Comparison of ENCODE assay signal across 17 mouse cellular contexts in genomic region chr11:102288913-102289312, GRCm38 (mm10). TPM values are rescaled to one million over a fixed set of nuclear protein-coding genes. Genes with fewer than 3 reads are reported as not detected.
DNase-seq lines count a peak whose midpoint lies in the region; ATAC-seq and TF ChIP-seq lines count a peak whose summit lies in the region.
"Had no signal": no experiment of that assay in that cellular context is flagged by ENCODE, and none has a peak within 500 bp of the region (broad histone marks: within the 10 kb centered on the region; RNA-seq: fewer than 3 reads in every experiment).

No protein-coding gene starts in this region.

- peak overlapping the region; percentile 9; the same call in 1 of the 2 replicates for H3K9ac ChIP-seq in hindbrain, embryonic 13.5 days
- H3K9ac ChIP-seq: heart, embryonic 12.5 days had no signal

- H3K36me3 ChIP-seq in hindbrain, embryonic 13.5 days, result peaks cover 67% of the 10 kb centered on the region
- H3K36me3 ChIP-seq in hindbrain, embryonic 10.5 days, result peaks cover 72% of the 10 kb centered on the region
- peaks cover 15% of the 10 kb centered on the region for H3K36me3 ChIP-seq in myocyte (ENCODE audit: control insufficient read depth, insufficient read depth)

- TF ChIP-seq CTCF in cerebellum, adult 2 months (IDR thresholded peaks at IDR 0.05; ENCODE audit: borderline replicate concordance, insufficient read depth, low read depth, low read length), result no peak
- no peak for TF ChIP-seq CTCF in lung, adult 2 months (IDR thresholded peaks at IDR 0.05; ENCODE audit: insufficient read depth, low read length)
- no peak for TF ChIP-seq CTCF in left cerebral cortex, adult 2 months (IDR thresholded peaks at IDR 0.05)

- no peaks in the 10 kb centered on the region for H3K4me1 ChIP-seq in cerebellum, adult 2 months (ENCODE audit: control insufficient read depth, insufficient read depth, low read length)
- H3K4me1 ChIP-seq in hindbrain, embryonic 13.5 days (replicated peaks), result peaks cover 36% of the 10 kb centered on the region
- peaks cover 37% of the 10 kb centered on the region for H3K4me1 ChIP-seq in hindbrain, embryonic 10.5 days (replicated peaks)
- 0 out of 2 replicates have a peak, but pooled peaks cover 4% of the 10 kb centered on the region for H3K4me1 ChIP-seq in lung, adult 2 months (ENCODE audit: control insufficient read depth, insufficient read depth, low read length)

- no peak overlapping the region for H3K4me3 ChIP-seq in cerebellum, adult 2 months (replicated peaks; ENCODE audit: insufficient read depth, low read depth, low read length)
- no peak overlapping the region for H3K4me3 ChIP-seq in hindbrain, embryonic 13.5 days
- no peak overlapping the region for H3K4me3 ChIP-seq in hindbrain, embryonic 10.5 days
- no peak overlapping the region for H3K4me3 ChIP-seq in lung, adult 2 months (replicated peaks; ENCODE audit: extremely low read depth, low read depth, low read length)
- H3K4me3 ChIP-seq in myocyte, result no peak overlapping the region
- H3K4me3 ChIP-seq in left cerebral cortex, adult 2 months, result no peak overlapping the region
- H3K4me3 ChIP-seq: heart, embryonic 12.5 days had no signal

- ATAC-seq in hindbrain, embryonic 13.5 days (ENCODE audit: low FRiP score), result no peak
- ATAC-seq: forebrain, embryonic 14.5 days; hindbrain, embryonic 16.5 days had no signal

- H3K27me3 ChIP-seq in cerebellum, adult 2 months (ENCODE audit: control insufficient read depth, insufficient read depth, low read length), result no peaks in the 10 kb centered on the region
- H3K27me3 ChIP-seq in hindbrain, embryonic 13.5 days, result no peaks in the 10 kb centered on the region
- no peaks in the 10 kb centered on the region for H3K27me3 ChIP-seq in hindbrain, embryonic 10.5 days (ENCODE audit: insufficient read depth, poor library complexity, severe bottlenecking)
- no peaks in the 10 kb centered on the region for H3K27me3 ChIP-seq in myocyte (ENCODE audit: control insufficient read depth, insufficient read depth, insufficient read length)
- H3K27me3 ChIP-seq: heart, embryonic 12.5 days had no signal

- H3K27ac ChIP-seq in cerebellum, adult 2 months (ENCODE audit: insufficient read depth, low read length), result no peak overlapping the region
- H3K27ac ChIP-seq in hindbrain, embryonic 13.5 days, result peak overlapping the region; percentile 13; the same call in 1 of the 2 replicates
- no peak overlapping the region for H3K27ac ChIP-seq in hindbrain, embryonic 10.5 days
- no peak overlapping the region for H3K27ac ChIP-seq in left cerebral cortex, adult 2 months
- H3K27ac ChIP-seq: macrophage had no signal

- peak; percentile 47 for DNase-seq in cerebellum, adult 9-11 months
- DNase-seq in cerebellum, adult 2 months, result no peak
- DNase-seq in hindbrain, embryonic 10.5 days (ENCODE audit: low spot score), result no peak
- DNase-seq in lung, postnatal 10 days, result peak; percentile 59
- no peak for DNase-seq in lung, adult 2 months
- no peak for DNase-seq in left cerebral cortex, adult 2 months (ENCODE audit: extremely low spot score in 1 of 2, low spot score in 2 of 2)
- DNase-seq: adrenal gland, adult 2 months; kidney, postnatal 10 days; layer of hippocampus, adult 9-11 months; thymus, postnatal 4 days had no signal

- intact Hi-C loops in left cerebral cortex, adult 2 months (cut with DNase I), result no loop called here

- no peak for TF ChIP-seq POLR2A in cerebellum, adult 2 months (IDR thresholded peaks at IDR 0.05; ENCODE audit: borderline replicate concordance, insufficient read depth, low read length)
- TF ChIP-seq POLR2A in lung, adult 2 months (IDR thresholded peaks at IDR 0.05; ENCODE audit: borderline replicate concordance, extremely low read depth, low read depth, low read length), result no peak
- no peak for TF ChIP-seq POLR2A in myocyte (IDR thresholded peaks at IDR 0.05; ENCODE audit: insufficient read length, low read depth)

- WGBS in cerebellum, adult 2 months, result 60% methylated on average over 2 of the region's 2 CpGs
- 76% methylated on average over 2 of the region's 2 CpGs for WGBS in hindbrain, embryonic 13.5 days
- WGBS in hindbrain, embryonic 10.5 days, result 80% methylated on average over 2 of the region's 2 CpGs
- WGBS in lung, adult 2 months, result 64% methylated on average over 2 of the region's 2 CpGs

- H3K4me2 ChIP-seq in hindbrain, embryonic 13.5 days, result no peak overlapping the region
- no peak overlapping the region for H3K4me2 ChIP-seq in myocyte (ENCODE audit: low read depth)
- H3K4me2 ChIP-seq: heart, embryonic 12.5 days had no signal

- H3K9me3 ChIP-seq in hindbrain, embryonic 13.5 days, result no peaks in the 10 kb centered on the region
- H3K9me3 ChIP-seq in hindbrain, embryonic 10.5 days, result no peaks in the 10 kb centered on the region
- H3K9me3 ChIP-seq: heart, embryonic 12.5 days had no signal

- peaks cover 14% of the 10 kb centered on the region for H3K79me2 ChIP-seq in myocyte (ENCODE audit: control insufficient read depth, insufficient read depth)

- no peak overlapping the region for H3ac ChIP-seq in myocyte (ENCODE audit: control insufficient read depth, insufficient read length)

TF ChIP-seq in myocyte, 11 proteins besides CTCF, POLR2A, EP300 and RAD21:
- TF ChIP-seq TCF12 (IDR thresholded peaks at IDR 0.05; ENCODE audit: insufficient read depth, poor library complexity, severe bottlenecking) (no peak), E2F4 (IDR thresholded peaks at IDR 0.05; ENCODE audit: insufficient read depth) (no peak), USF1 (IDR thresholded peaks at IDR 0.05; ENCODE audit: low read depth) (no peak), POLR2AphosphoS2 (IDR thresholded peaks at IDR 0.05; ENCODE audit: insufficient read length, low read depth) (peak; percentile 54), CEBPB (IDR thresholded peaks at IDR 0.05; ENCODE audit: insufficient read depth, poor library complexity, severe bottlenecking) (no peak), REST (IDR thresholded peaks at IDR 0.05; ENCODE audit: insufficient read depth, insufficient read length) (no peak)
TF ChIP-seq in myocyte: peak in this region for 1.

RNA-seq across cellular contexts. Expression of gene Tmub2, which starts 4.2 kb away (rescaled TPM):
- 82.7 and 85.3 TPM in 2 replicates for polyA plus RNA-seq in cerebellum, adult 2 months (2012; rRNA removed)
- 81.3 and 82.8 TPM in 2 replicates for polyA plus RNA-seq in hindbrain, embryonic 13.5 days (2015; fragmentation: Nextera tagmentation; extraction: Ambion mirVana)
- polyA plus RNA-seq in hindbrain, embryonic 10.5 days (2016; fragmentation: Nextera tagmentation; extraction: Ambion mirVana), result 52.3 and 69.6 TPM in 2 replicates
- polyA plus RNA-seq in lung, adult 2 months (2012; rRNA removed), result 46.3 and 53.4 TPM in 2 replicates
- 39.5 TPM for polyA plus RNA-seq in myocyte (2012; fragmentation: generic; extraction: Trizol)
- total RNA-seq in left cerebral cortex, adult 2 months (2021), result 10 to 100 TPM; 66.6 to 74.4 TPM

RNA-seq across cellular contexts. Expression of gene Atxn7l3, which starts 7.5 kb away (rescaled TPM):
- 93.3 and 101 TPM in 2 replicates for polyA plus RNA-seq in cerebellum, adult 2 months (2012; rRNA removed)
- 29.2 and 29.9 TPM in 2 replicates for polyA plus RNA-seq in hindbrain, embryonic 13.5 days (2015; fragmentation: Nextera tagmentation; extraction: Ambion mirVana)
- 16.8 and 18.7 TPM in 2 replicates for polyA plus RNA-seq in hindbrain, embryonic 10.5 days (2016; fragmentation: Nextera tagmentation; extraction: Ambion mirVana)
- 33.1 and 38.8 TPM in 2 replicates for polyA plus RNA-seq in lung, adult 2 months (2012; rRNA removed)
- polyA plus RNA-seq in myocyte (2012; fragmentation: generic; extraction: Trizol), result 39.5 TPM
- 100 to 1,000 TPM; 236 to 242 TPM for total RNA-seq in left cerebral cortex, adult 2 months (2021)

RNA-seq across cellular contexts. Expression of gene Asb16, which starts 20.4 kb away (rescaled TPM):
- 3.1 and 4.0 TPM in 2 replicates for polyA plus RNA-seq in cerebellum, adult 2 months (2012; rRNA removed)
- not detected in 2 replicates for polyA plus RNA-seq in hindbrain, embryonic 13.5 days (2015; fragmentation: Nextera tagmentation; extraction: Ambion mirVana)
- polyA plus RNA-seq in hindbrain, embryonic 10.5 days (2016; fragmentation: Nextera tagmentation; extraction: Ambion mirVana), result 0.08 TPM in 1 of 2 replicates, not detected in the other
- polyA plus RNA-seq in lung, adult 2 months (2012; rRNA removed), result 0.15 and 1.8 TPM in 2 replicates
- polyA plus RNA-seq in myocyte (2012; fragmentation: generic; extraction: Trizol), result 5.1 TPM
- total RNA-seq in left cerebral cortex, adult 2 months (2021), result 1 to 10 TPM; 1.2 to 1.4 TPM
- polyA plus RNA-seq: forebrain, embryonic 14.5 days; macrophage had no signal

RNA-seq across cellular contexts. Expression of gene Ubtf, which starts 30.6 kb away (rescaled TPM):
- 94.6 and 95.8 TPM in 2 replicates for polyA plus RNA-seq in cerebellum, adult 2 months (2012; rRNA removed)
- 77.1 and 82.7 TPM in 2 replicates for polyA plus RNA-seq in hindbrain, embryonic 13.5 days (2015; fragmentation: Nextera tagmentation; extraction: Ambion mirVana)
- 82.6 and 91.7 TPM in 2 replicates for polyA plus RNA-seq in hindbrain, embryonic 10.5 days (2016; fragmentation: Nextera tagmentation; extraction: Ambion mirVana)
- polyA plus RNA-seq in lung, adult 2 months (2012; rRNA removed), result 23.9 and 27.7 TPM in 2 replicates
- 58.6 TPM for polyA plus RNA-seq in myocyte (2012; fragmentation: generic; extraction: Trizol)
- total RNA-seq in left cerebral cortex, adult 2 months (2021), result 100 to 1,000 TPM; 131 to 141 TPM

RNA-seq across cellular contexts. Expression of gene BC030867, which starts 40.2 kb away (rescaled TPM):
- polyA plus RNA-seq in cerebellum, adult 2 months (2012; rRNA removed), result 1.3 and 2.2 TPM in 2 replicates
- 3.8 TPM in 2 replicates for polyA plus RNA-seq in hindbrain, embryonic 13.5 days (2015; fragmentation: Nextera tagmentation; extraction: Ambion mirVana)
- 20.9 and 28.3 TPM in 2 replicates for polyA plus RNA-seq in hindbrain, embryonic 10.5 days (2016; fragmentation: Nextera tagmentation; extraction: Ambion mirVana)
- polyA plus RNA-seq in lung, adult 2 months (2012; rRNA removed), result 0.65 and 0.68 TPM in 2 replicates
- 4.4 TPM for polyA plus RNA-seq in myocyte (2012; fragmentation: generic; extraction: Trizol)
- 1 to 10 TPM; 1.0 to 2.0 TPM for total RNA-seq in left cerebral cortex, adult 2 months (2021)
- total RNA-seq: gastrocnemius, adult 18-20 months had no signal

Comparison
In these comparisons a context has a peak if more than half of its experiments do, and no peak if none do; other contexts are left out.
1. DNase-seq: peak in cerebellum, adult 9-11 months (single experiment) and lung, postnatal 10 days (single experiment); none in cerebellum, adult 2 months (0 of 2), hindbrain, embryonic 10.5 days (single experiment), lung, adult 2 months (single experiment) and left cerebral cortex, adult 2 months (0 of 2).